Mouse (Mus musculus) lung, postnatal 0 days (tissue): ENCODE measurements at regions not wholly inside any gene's neighbourhood (a gene's known extent, or its start where the extent isn't known, plus 50 kb on each side); places are given as distances from the start of the nearest gene placed in this dataset.
A peak's percentile ranks its signal among the peaks of the same experiment; 100 is the strongest.

Experiments
- ATAC-seq: fragments of 200-750 bp; cut with Nextera tagmentation; 2 replicates; pipeline ENCODE4 v1.8.0; 2017; ENCODE audit warnings: moderate library complexity
- DNase-seq: peaks from one replicate; pipeline ENCODE4 v3.0.0-alpha.2; 2016; ENCODE audit warnings: low spot score
- H3K27ac ChIP-seq: fragments of 300-500 bp; sonication (generic); 2 replicates; pipeline ENCODE4 v1.5.1; 2014; ENCODE audit warnings: antibody characterized with exemption, mild to moderate bottlenecking, low read length, mixed read lengths
- H3K27me3 ChIP-seq: fragments of 300-500 bp; sonication (generic); replicated peaks from 2 replicates; pipeline ENCODE4 v1.6.1; 2014; ENCODE audit warnings: low read length, mixed read lengths; ENCODE audit not compliant: insufficient read depth
- H3K36me3 ChIP-seq: fragments of 300-500 bp; sonication (generic); 2 replicates; pipeline ENCODE4 v1.6.1; 2014; ENCODE audit warnings: low read length, mixed read lengths; ENCODE audit not compliant: insufficient read depth
- H3K4me1 ChIP-seq: fragments of 300-500 bp; sonication (generic); 2 replicates; pipeline ENCODE4 v1.6.1; 2014; ENCODE audit warnings: antibody characterized with exemption, low read depth, low read length, mixed read lengths; ENCODE audit not compliant: insufficient read depth
- H3K4me2 ChIP-seq: fragments of 300-500 bp; sonication (generic); replicated peaks from 2 replicates; pipeline ENCODE4 v1.6.1; 2014; ENCODE audit warnings: low read depth, mild to moderate bottlenecking, low read length, moderate library complexity, mixed read lengths
- H3K4me3 ChIP-seq: fragments of 300-500 bp; sonication (generic); 2 replicates; pipeline ENCODE4 v1.5.1; 2014; ENCODE audit warnings: low read depth, low read length
- H3K9ac ChIP-seq: fragments of 300-500 bp; sonication (generic); replicated peaks from 2 replicates; pipeline ENCODE4 v1.6.1; 2014; ENCODE audit warnings: low read depth, mild to moderate bottlenecking
- H3K9me3 ChIP-seq: fragments of 300-500 bp; sonication (generic); 2 replicates; pipeline ENCODE4 v1.6.1; 2016; ENCODE audit warnings: low read length, mixed read lengths
- CTCF ChIP-seq: IDR thresholded peaks from 2 replicates; pipeline ENCODE4 v1.5.1; 2016; ENCODE audit warnings: antibody characterized with exemption, mild to moderate bottlenecking
- EP300 ChIP-seq: IDR thresholded peaks from 2 replicates; pipeline ENCODE4 v1.6.1; 2016; ENCODE audit warnings: antibody characterized with exemption, mild to moderate bottlenecking, control low read depth
- WGBS: fragments of 180-500 bp; shearing (Covaris S2); extraction: QIAGEN DNeasy Blood & Tissue Kit; methylation state at CpG from one replicate; pipeline ENCODE4 v1.1.7; 2014; 5-methylcytosine and 5-hydroxymethylcytosine counted together

GRCm38 (mm10) chr5:64517835-64518234 is 285.4 kb upstream of the Klf3 start:
- ATAC-seq, result peak; percentile 57
- TF ChIP-seq CTCF (no peak), EP300 (no peak)

GRCm38 (mm10) chr5:64519036-64519435 is 284.2 kb upstream of the Klf3 start:
- Histone ChIP-seq H3K27ac (no peak overlapping the region), H3K4me1 (no peaks in the 10 kb centered on the region), H3K36me3 (no peaks in the 10 kb centered on the region), H3K27me3 (no peaks in the 10 kb centered on the region), H3K9ac (no peak overlapping the region), H3K4me3 (no peak overlapping the region), H3K4me2 (no peak overlapping the region), H3K9me3 (no peaks in the 10 kb centered on the region)
- DNase-seq (no peak), ATAC-seq (no peak)
- TF ChIP-seq CTCF, result no peak
- no peak for TF ChIP-seq EP300
- WGBS, result 53% methylated on average over 7 of the region's 7 CpGs

More at GRCm38 (mm10) chr5:64517835-64518234, 285.4 kb upstream of the Klf3 start:
- Histone ChIP-seq H3K27ac (no peak overlapping the region), H3K4me3 (no peak overlapping the region), H3K4me1 (no peaks in the 10 kb centered on the region), H3K27me3 (no peaks in the 10 kb centered on the region), H3K9ac (no peak overlapping the region), H3K36me3 (no peaks in the 10 kb centered on the region), H3K4me2 (no peak overlapping the region), H3K9me3 (no peaks in the 10 kb centered on the region)
- peak; percentile 48 for DNase-seq
- 49% methylated on average over 3 of the region's 3 CpGs for WGBS

GRCm38 (mm10) chr5:64519731-64520130 is 283.5 kb upstream of the Klf3 start:
- no peaks in the 10 kb centered on the region for H3K27me3 ChIP-seq
- no peak overlapping the region for H3K27ac ChIP-seq
- WGBS, result 84% methylated on average over 12 of the region's 12 CpGs
- no peak overlapping the region for H3K4me2 ChIP-seq
- H3K36me3 ChIP-seq, result no peaks in the 10 kb centered on the region
- H3K4me1 ChIP-seq, result no peaks in the 10 kb centered on the region
- H3K4me3 ChIP-seq, result no peak overlapping the region
- no peaks in the 10 kb centered on the region for H3K9me3 ChIP-seq
- no peak for TF ChIP-seq EP300
- no peak for TF ChIP-seq CTCF
- DNase-seq (no peak), ATAC-seq (no peak)
- no peak overlapping the region for H3K9ac ChIP-seq

- ATAC-seq, result no peak
- 72% methylated on average over 6 of the region's 6 CpGs for WGBS
- Histone ChIP-seq H3K4me2 (no peak overlapping the region), H3K4me1 (no peaks in the 10 kb centered on the region), H3K36me3 (no peaks in the 10 kb centered on the region), H3K9ac (no peak overlapping the region), H3K4me3 (no peak overlapping the region), H3K27ac (no peak overlapping the region), H3K27me3 (no peaks in the 10 kb centered on the region), H3K9me3 (no peaks in the 10 kb centered on the region)
- no peak for TF ChIP-seq EP300
- no peak for TF ChIP-seq CTCF
- no peak for DNase-seq
These were observed 281.8 kb upstream of the Klf3 start for GRCm38 (mm10) chr5:64521401-64521800.

GRCm38 (mm10) chr5:64521969-64522368 is 281.2 kb upstream of the Klf3 start:
- DNase-seq (peak; percentile 48), ATAC-seq (no peak)
- no peaks in the 10 kb centered on the region for H3K27me3 ChIP-seq
- no peaks in the 10 kb centered on the region for H3K9me3 ChIP-seq
- no peaks in the 10 kb centered on the region for H3K36me3 ChIP-seq
- TF ChIP-seq EP300, result no peak
- TF ChIP-seq CTCF, result peak; percentile 48
- WGBS, result 28% methylated on average over 5 of the region's 5 CpGs
- no peak overlapping the region for H3K9ac ChIP-seq
- no peaks in the 10 kb centered on the region for H3K4me1 ChIP-seq
- no peak overlapping the region for H3K27ac ChIP-seq
- H3K4me3 ChIP-seq, result no peak overlapping the region
- H3K4me2 ChIP-seq, result no peak overlapping the region

GRCm38 (mm10) chr5:64526521-64526920 is 276.7 kb upstream of the Klf3 start:
- Histone ChIP-seq H3K4me2 (no peak overlapping the region), H3K4me1 (no peaks in the 10 kb centered on the region), H3K36me3 (no peaks in the 10 kb centered on the region), H3K9me3 (no peaks in the 10 kb centered on the region), H3K4me3 (no peak overlapping the region), H3K9ac (no peak overlapping the region), H3K27ac (no peak overlapping the region), H3K27me3 (no peaks in the 10 kb centered on the region)
- ATAC-seq (no peak), DNase-seq (no peak)
- WGBS, result 86% methylated on average over 3 of the region's 3 CpGs
- TF ChIP-seq EP300 (no peak), CTCF (no peak)

- H3K4me1 ChIP-seq, result no peaks in the 10 kb centered on the region
- TF ChIP-seq CTCF, result no peak
- no peak for TF ChIP-seq EP300
- no peak overlapping the region for H3K27ac ChIP-seq
- ATAC-seq, result no peak
- no peaks in the 10 kb centered on the region for H3K27me3 ChIP-seq
- no peak overlapping the region for H3K4me3 ChIP-seq
- 66% methylated on average over 3 of the region's 3 CpGs for WGBS
- H3K9ac ChIP-seq, result no peak overlapping the region
- no peaks in the 10 kb centered on the region for H3K9me3 ChIP-seq
- H3K4me2 ChIP-seq, result no peak overlapping the region
- DNase-seq, result no peak
- H3K36me3 ChIP-seq, result no peaks in the 10 kb centered on the region
These were observed 275.2 kb upstream of the Klf3 start for GRCm38 (mm10) chr5:64527962-64528361.
